Mouse (Mus musculus) small intestine, adult 2 months (tissue): ENCODE data around the gene Ust. TPM values are rescaled to one million over a fixed set of nuclear protein-coding genes. Genes with fewer than 3 reads are reported as not detected.

Source experiments
- H3K27ac ChIP-seq: fragments of 200-500 bp; 2 replicates; pipeline ENCODE4 v1.5.1; 2012; ENCODE audit warnings: low read depth, low read length, control low read depth, inconsistent platforms; ENCODE audit not compliant: insufficient read depth
- H3K27me3 ChIP-seq: fragments of 200-500 bp; 2 replicates; pipeline ENCODE4 v1.6.1; 2012; ENCODE audit warnings: mild to moderate bottlenecking, moderate library complexity, low read length, inconsistent platforms; ENCODE audit not compliant: control insufficient read depth, insufficient read depth
- H3K36me3 ChIP-seq: fragments of 200-500 bp; 2 replicates; pipeline ENCODE4 v1.6.1; 2012; ENCODE audit warnings: mild to moderate bottlenecking, low read length, control low read depth, inconsistent platforms; ENCODE audit not compliant: control insufficient read depth, insufficient read depth
- H3K4me1 ChIP-seq: fragments of 200-500 bp; 2 replicates; pipeline ENCODE4 v1.6.1; 2012; ENCODE audit warnings: low read length, inconsistent platforms, mixed read lengths; ENCODE audit not compliant: control insufficient read depth, insufficient read depth, insufficient read length
- H3K4me3 ChIP-seq: fragments of 200-500 bp; 2 replicates; pipeline ENCODE4 v1.5.1; 2012; ENCODE audit warnings: low read depth, mild to moderate bottlenecking, control low read depth, inconsistent platforms, low read length, moderate library complexity
- CTCF ChIP-seq: fragments of 200-500 bp; IDR thresholded peaks from 2 replicates; pipeline ENCODE4 v1.5.1; 2012; ENCODE audit warnings: low read depth, mild to moderate bottlenecking, control low read depth, inconsistent platforms, low read length, moderate library complexity, mixed read lengths; ENCODE audit not compliant: insufficient replicate concordance, insufficient read length; ENCODE audit errors: extremely low read depth
- POLR2A ChIP-seq: fragments of 200-500 bp; IDR thresholded peaks from 2 replicates; pipeline ENCODE4 v1.6.1; 2012; ENCODE audit warnings: low read depth, mild to moderate bottlenecking, control low read depth, inconsistent platforms, low read length, moderate library complexity
- WGBS: fragments of 180-500 bp; shearing (Covaris S2); methylation state at CpG from one replicate; pipeline ENCODE4 v1.1.7; 2018; 5-methylcytosine and 5-hydroxymethylcytosine counted together
- polyA plus RNA-seq: library from polyadenylated mRNA; depleted of rRNA; stranded (reverse); fragments of >200 nt; gene quantifications from 2 replicates; pipeline ENCODE4 v1.2.3, GENCODE M21; 2012

Ust gene
- polyA plus RNA-seq, 1 experiment, result 0.33 TPM

DNA sequence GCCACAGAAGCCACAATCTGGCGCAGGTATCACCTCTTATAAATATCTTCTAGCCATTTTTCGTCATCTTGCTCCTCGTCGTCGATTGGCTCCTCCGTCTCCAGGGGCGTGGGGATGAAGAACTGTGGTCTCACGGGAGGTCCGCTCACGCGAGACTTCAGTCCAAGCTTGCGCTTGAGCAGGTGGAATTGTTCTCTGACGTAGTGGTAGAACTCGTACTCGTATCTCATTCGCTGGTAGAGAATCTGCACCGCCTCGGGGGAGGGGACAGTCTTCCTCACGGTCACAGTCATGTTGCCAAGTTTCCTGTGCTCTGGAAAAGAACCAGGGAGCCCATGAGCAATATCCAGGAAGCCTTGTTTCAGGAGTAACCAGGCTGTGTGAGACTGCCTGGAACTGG is 311.3 kb downstream of the Ust start:
- no peaks in the 10 kb centered on the region for H3K27me3 ChIP-seq
- TF ChIP-seq POLR2A, result no peak
- no peak for TF ChIP-seq CTCF
- no peaks in the 10 kb centered on the region for H3K4me1 ChIP-seq
- no peaks in the 10 kb centered on the region for H3K36me3 ChIP-seq
- no peak overlapping the region for H3K27ac ChIP-seq
- 95% methylated on average over 19 of the region's 19 CpGs for WGBS
- H3K4me3 ChIP-seq, result no peak overlapping the region

DNA sequence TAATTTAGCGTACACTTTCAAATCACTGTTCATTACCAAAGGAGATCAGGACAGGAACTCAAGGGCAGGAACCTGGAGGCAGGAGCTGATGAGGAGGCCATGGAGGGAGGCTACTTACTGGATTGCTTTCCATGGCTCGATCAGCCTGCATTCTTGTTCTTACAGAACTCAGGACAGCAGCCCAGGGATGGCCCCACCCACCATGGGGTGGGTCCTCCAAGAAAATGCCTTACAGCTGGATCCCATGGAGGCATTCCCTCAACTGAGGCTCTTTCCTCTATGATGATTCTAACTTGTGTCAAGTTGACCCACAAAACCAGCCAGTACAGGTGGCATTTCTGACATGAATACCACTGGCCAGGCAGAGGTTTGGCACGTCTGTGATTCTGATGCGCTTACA is 314.9 kb downstream of the Ust start:
- TF ChIP-seq CTCF (no peak), POLR2A (no peak)
- Histone ChIP-seq H3K27ac (no peak overlapping the region), H3K36me3 (no peaks in the 10 kb centered on the region), H3K4me3 (no peak overlapping the region), H3K4me1 (no peaks in the 10 kb centered on the region), H3K27me3 (no peaks in the 10 kb centered on the region)
- WGBS, result 80% methylated on average over 4 of the region's 4 CpGs

DNA sequence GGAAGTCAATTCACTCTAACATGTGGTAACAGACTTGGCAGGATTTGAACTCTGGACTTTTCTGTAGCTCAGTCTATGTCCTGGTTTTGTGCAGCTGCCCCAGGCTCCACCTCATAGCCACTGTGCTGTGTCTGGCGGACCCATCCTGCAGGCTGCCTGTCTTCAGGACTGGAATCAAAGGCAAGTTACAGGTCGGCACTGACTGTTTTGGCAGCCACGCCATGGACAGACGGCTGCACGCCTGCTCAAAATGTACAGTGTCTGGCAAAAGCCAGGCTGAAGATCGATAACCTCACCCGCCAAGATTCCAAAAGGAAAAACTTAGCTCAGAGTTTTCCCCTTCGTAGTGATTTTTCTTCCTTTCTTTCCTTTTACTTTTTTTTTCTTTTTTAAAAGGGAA is 318.8 kb downstream of the Ust start:
- Histone ChIP-seq H3K36me3 (no peaks in the 10 kb centered on the region), H3K27me3 (no peaks in the 10 kb centered on the region), H3K4me3 (no peak overlapping the region), H3K27ac (no peak overlapping the region), H3K4me1 (peaks cover 4% of the 10 kb centered on the region; the same call in 1 of the 2 replicates)
- WGBS, result 78% methylated on average over 8 of the region's 8 CpGs
- TF ChIP-seq POLR2A, result no peak
- no peak for TF ChIP-seq CTCF

DNA sequence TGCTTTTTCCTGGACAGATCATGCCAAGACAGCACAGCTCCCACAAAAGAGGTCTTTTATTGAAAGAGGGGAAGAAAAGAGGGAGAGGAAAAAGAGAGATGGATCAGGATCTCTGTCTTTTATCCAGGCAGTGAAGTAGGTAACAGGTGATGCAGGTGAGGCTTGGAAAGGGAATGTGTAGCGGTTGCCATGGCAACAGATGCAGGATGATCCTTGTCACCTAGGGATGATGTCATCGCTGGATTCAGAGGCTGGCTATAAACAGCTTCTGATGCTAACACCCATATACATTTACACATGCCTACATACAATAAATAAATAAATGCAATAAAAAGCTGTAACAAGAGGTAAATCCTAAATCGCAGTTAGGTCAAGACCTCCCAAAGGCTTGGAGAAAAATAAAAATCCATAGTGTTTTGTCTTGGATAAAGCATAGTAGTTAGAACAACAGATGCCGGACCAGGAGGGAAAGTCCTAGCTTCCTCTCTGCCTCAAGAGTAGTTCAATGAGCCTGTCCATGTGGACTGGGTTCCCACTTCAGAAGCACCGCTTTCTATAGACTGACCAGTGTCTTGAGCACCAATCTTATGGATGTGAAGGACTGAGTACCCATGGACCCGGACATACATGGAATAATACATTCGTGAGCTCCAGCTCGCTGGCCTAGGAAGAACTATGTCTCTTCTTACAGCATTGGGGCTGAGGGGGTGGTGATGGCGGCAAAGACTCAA is 319.4 kb downstream of the Ust start:
- no peak for TF ChIP-seq CTCF

DNA sequence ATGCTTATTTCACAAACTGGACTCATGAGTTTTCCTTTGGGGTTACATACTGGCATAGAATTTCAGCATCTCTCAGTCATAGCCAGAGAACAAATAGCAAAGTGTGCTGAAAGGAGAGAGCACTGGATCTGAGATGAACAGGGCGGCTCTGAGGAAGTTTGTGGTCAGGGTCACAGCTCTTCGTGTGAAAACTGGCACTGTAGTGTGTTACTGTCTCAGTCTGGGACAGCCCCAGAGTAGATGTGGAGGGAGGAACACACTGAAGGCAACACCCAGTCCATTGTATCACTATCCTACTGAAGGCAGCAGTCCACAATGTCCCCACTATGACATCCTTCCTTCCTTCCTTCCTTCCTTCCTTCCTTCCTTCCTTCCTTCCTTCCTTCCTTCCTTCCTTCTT is 321.0 kb downstream of the Ust start:
- H3K27me3 ChIP-seq, result no peaks in the 10 kb centered on the region
- no peak overlapping the region for H3K4me3 ChIP-seq
- peaks cover 4% of the 10 kb centered on the region; the same call in 1 of the 2 replicates for H3K4me1 ChIP-seq
- no peak overlapping the region for H3K27ac ChIP-seq
- TF ChIP-seq CTCF, result no peak
- no peak for TF ChIP-seq POLR2A
- H3K36me3 ChIP-seq, result no peaks in the 10 kb centered on the region
- 58% methylated on average over 2 of the region's 2 CpGs for WGBS

More for the DNA sequence above, 319.4 kb downstream of the Ust start:
- Histone ChIP-seq H3K27me3 (no peaks in the 10 kb centered on the region), H3K4me3 (no peak overlapping the region), H3K27ac (no peak overlapping the region), H3K36me3 (no peaks in the 10 kb centered on the region), H3K4me1 (peaks cover 4% of the 10 kb centered on the region; the same call in 1 of the 2 replicates)
- 88% methylated on average over 9 of the region's 9 CpGs for WGBS

DNA sequence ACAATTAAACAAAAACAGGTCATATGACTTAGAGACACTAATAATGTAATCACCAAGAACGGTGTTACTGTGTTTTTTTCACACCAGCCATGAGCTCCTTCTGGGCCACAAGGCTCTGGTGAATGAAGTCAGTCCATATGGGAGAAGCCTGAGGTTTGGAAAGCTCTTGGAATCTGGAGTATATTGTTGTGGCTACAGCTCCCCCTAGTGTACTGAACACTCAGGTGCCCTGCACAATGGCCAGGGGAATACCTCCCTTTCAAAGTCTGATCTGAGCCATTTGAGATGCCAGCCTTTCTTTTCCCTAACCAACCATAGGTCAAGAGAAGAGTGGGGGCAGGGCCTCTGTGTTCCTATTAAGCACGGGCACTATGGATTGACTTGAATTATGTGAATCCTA is 322.3 kb downstream of the Ust start:
- H3K4me1 ChIP-seq, result peaks cover 4% of the 10 kb centered on the region; the same call in 1 of the 2 replicates
- H3K36me3 ChIP-seq, result no peaks in the 10 kb centered on the region
- 2% methylated on average over 2 of the region's 2 CpGs for WGBS
- no peak overlapping the region for H3K4me3 ChIP-seq
- H3K27ac ChIP-seq, result no peak overlapping the region
- TF ChIP-seq CTCF, result peak; percentile 68; the same call in 1 of the 2 replicates
- no peak for TF ChIP-seq POLR2A
- H3K27me3 ChIP-seq, result no peaks in the 10 kb centered on the region

DNA sequence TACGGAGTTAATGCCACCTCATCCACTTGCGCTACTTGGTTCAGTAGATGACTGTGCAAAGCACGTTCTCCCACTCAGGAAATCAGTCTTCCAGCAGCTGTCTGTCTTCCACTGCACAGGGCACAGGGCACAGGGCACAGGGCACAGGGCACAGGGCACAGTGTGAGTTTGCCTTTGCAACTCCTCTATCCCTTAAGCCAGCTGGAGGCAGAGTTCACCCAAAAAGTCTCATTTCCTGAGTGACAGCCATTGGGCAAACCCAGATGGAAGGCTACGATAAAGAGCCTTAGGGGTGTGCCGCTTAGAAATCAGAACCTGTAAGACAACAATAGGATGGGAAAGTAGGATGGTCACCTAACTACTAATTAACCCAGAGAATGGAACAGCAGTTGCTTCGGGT is 322.9 kb downstream of the Ust start:
- TF ChIP-seq POLR2A (no peak), CTCF (no peak)
- WGBS, result 44% methylated on average over 6 of the region's 6 CpGs
- H3K27me3 ChIP-seq, result no peaks in the 10 kb centered on the region
- no peak overlapping the region for H3K27ac ChIP-seq
- no peak overlapping the region for H3K4me3 ChIP-seq
- peaks cover 4% of the 10 kb centered on the region; the same call in 1 of the 2 replicates for H3K4me1 ChIP-seq
- no peaks in the 10 kb centered on the region for H3K36me3 ChIP-seq
